Mouse (Mus musculus) kidney, adult 11 months (tissue): ENCODE data around the gene Sept3.
"Not testable (repeated sequence)": the region's sequence is repeated elsewhere in the genome, so short reads cannot be mapped to it uniquely, and the experiment has no call there.

Experiments used
- DNase-seq: peaks from one replicate; pipeline ENCODE4 v3.0.0; 2022

The Sept3 gene

GRCm38 (mm10) chr15:82274593-82274926, at the start of gene Sept3:
Gene Sept3 (plus strand): TSS chr15:82274893.
- no peak for DNase-seq

GRCm38 (mm10) chr15:82225769-82226168, 48.9 kb upstream of the Sept3 start:
- no peak for DNase-seq

- no peak for DNase-seq
These were observed 45.1 kb upstream of the Sept3 start for GRCm38 (mm10) chr15:82229542-82230045.

- DNase-seq, result no peak
These were observed 44.5 kb upstream of the Sept3 start for GRCm38 (mm10) chr15:82230098-82230611.

- no peak for DNase-seq
These were observed 43.6 kb upstream of the Sept3 start for GRCm38 (mm10) chr15:82231100-82231499.

GRCm38 (mm10) chr15:82231591-82232378, 42.9 kb upstream of the Sept3 start:
- DNase-seq, result no peak

- DNase-seq, result no peak
These were observed 42.0 kb upstream of the Sept3 start for GRCm38 (mm10) chr15:82232651-82233050.

- no peak for DNase-seq
These were observed 39.0 kb upstream of the Sept3 start for GRCm38 (mm10) chr15:82235661-82236060.

GRCm38 (mm10) chr15:82236565-82236964, 38.1 kb upstream of the Sept3 start:
- DNase-seq, result peak; percentile 73

GRCm38 (mm10) chr15:82243311-82243710, 31.4 kb upstream of the Sept3 start:
- no peak for DNase-seq

- no peak for DNase-seq
These were observed 31.0 kb upstream of the Sept3 start for GRCm38 (mm10) chr15:82243742-82244114.

- DNase-seq, result peak; percentile 89
These were observed 30.4 kb upstream of the Sept3 start, which contains the start of gene Cenpm for GRCm38 (mm10) chr15:82244115-82244804. Gene Cenpm (minus strand): TSS chr15:82244748.

- DNase-seq, result not testable (repeated sequence)
These were observed 29.9 kb upstream of the Sept3 start for GRCm38 (mm10) chr15:82244805-82245161.

GRCm38 (mm10) chr15:82247131-82247776, 27.4 kb upstream of the Sept3 start:
- DNase-seq, result no peak

GRCm38 (mm10) chr15:82251579-82251978, 23.1 kb upstream of the Sept3 start:
- no peak for DNase-seq

GRCm38 (mm10) chr15:82252097-82252496, 22.6 kb upstream of the Sept3 start, which contains the start of gene 1500009C09Rik:
Gene 1500009C09Rik (plus strand): TSS chr15:82252397.
- DNase-seq, result no peak

- DNase-seq, result no peak
These were observed 19.4 kb upstream of the Sept3 start for GRCm38 (mm10) chr15:82255248-82255647.

GRCm38 (mm10) chr15:82255944-82256383, 18.7 kb upstream of the Sept3 start:
- no peak for DNase-seq

GRCm38 (mm10) chr15:82259510-82259909, 15.2 kb upstream of the Sept3 start:
- DNase-seq, result no peak

GRCm38 (mm10) chr15:82266356-82266755, 8.3 kb upstream of the Sept3 start:
- DNase-seq, result peak; percentile 22

- no peak for DNase-seq
These were observed 6.5 kb upstream of the Sept3 start for GRCm38 (mm10) chr15:82268185-82268584.

GRCm38 (mm10) chr15:82268783-82269182, 5.9 kb upstream of the Sept3 start:
- DNase-seq, result no peak

- peak; percentile 21 for DNase-seq
These were observed 3.5 kb upstream of the Sept3 start for GRCm38 (mm10) chr15:82271201-82271600.
